ENCODE assay signal across 1 mouse cellular context in the genomic region with DNA sequence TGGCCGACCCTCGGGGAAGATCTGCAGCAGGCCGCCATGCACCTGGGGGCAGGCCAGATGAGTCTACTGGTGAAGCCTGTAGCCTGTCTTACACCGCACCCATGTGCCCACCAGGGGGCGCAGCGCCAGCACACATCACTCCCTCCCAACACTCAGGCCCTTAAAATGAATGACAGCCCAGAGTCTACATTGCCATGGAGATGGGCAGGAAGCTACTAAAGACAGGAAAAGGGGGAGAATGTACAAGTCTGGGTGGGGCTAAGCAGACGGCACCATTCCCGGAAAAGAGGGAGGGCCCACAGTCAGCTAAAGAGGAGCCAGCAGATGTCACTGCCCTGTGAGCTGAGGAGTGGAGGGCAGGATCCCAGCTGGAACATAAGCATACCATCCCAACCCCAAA.
TF ChIP-seq lines count a peak whose summit lies in the region.

No protein-coding gene starts in this region.

TF ChIP-seq in ES-E14, 5 proteins besides CTCF, POLR2A, EP300 and RAD21 (continued from another document):
- no peak for TF ChIP-seq MAFK (IDR thresholded peaks at IDR 0.05; ENCODE audit: insufficient read depth, low read depth, low read length)
- TF ChIP-seq ZC3H11A (IDR thresholded peaks at IDR 0.05; ENCODE audit: borderline replicate concordance, low read depth, low read length), result 0 out of 2 replicates have a peak, but pooled peaks have one; percentile 24
- TF ChIP-seq CHD2 (IDR thresholded peaks at IDR 0.05; ENCODE audit: low read depth, low read length), result no peak
